Mouse (Mus musculus): ENCODE data around the gene Tpst2. TPM values are rescaled to one million over a fixed set of nuclear protein-coding genes. Genes with fewer than 3 reads are reported as not detected.

Gene Tpst2
- polyA plus RNA-seq, 1 experiment from 2014 or later: 29.0 TPM

GRCm38 (mm10) chr5:112283543-112284202, 7.2 kb downstream of the Tpst2 start:
- Histone ChIP-seq H3K4me1 (replicated peaks; ENCODE audit: control insufficient read depth, insufficient read depth, low read length) (no peaks in the 10 kb centered on the region), H3K27ac (no peak overlapping the region), H3K9me3 (ENCODE audit: control insufficient read depth, low read length) (no peaks in the 10 kb centered on the region), H3K36me3 (replicated peaks; ENCODE audit: control insufficient read depth, insufficient read depth) (no peaks in the 10 kb centered on the region), H3K27me3 (ENCODE audit: control insufficient read depth, insufficient read depth, low read length) (no peaks in the 10 kb centered on the region), H3K4me2 (replicated peaks) (no peak overlapping the region), H3K9ac (no peak overlapping the region), H3K4me3 (replicated peaks; ENCODE audit: low read length) (no peak overlapping the region)
- 76% methylated on average over 10 of the region's 10 CpGs for WGBS
- ATAC-seq (ENCODE audit: low FRiP score): no peak
- no peak for DNase-seq (ENCODE audit: low spot score)

- no peak overlapping the region for H3K27ac ChIP-seq
- H3K4me1 ChIP-seq (replicated peaks; ENCODE audit: control insufficient read depth, insufficient read depth, low read length): no peaks in the 10 kb centered on the region
- no peak for ATAC-seq (ENCODE audit: low FRiP score)
- no peaks in the 10 kb centered on the region for H3K9me3 ChIP-seq (ENCODE audit: control insufficient read depth, low read length)
- WGBS: 69% methylated on average over 7 of the region's 7 CpGs
- H3K4me3 ChIP-seq (replicated peaks; ENCODE audit: low read length): no peak overlapping the region
- H3K36me3 ChIP-seq (replicated peaks; ENCODE audit: control insufficient read depth, insufficient read depth): no peaks in the 10 kb centered on the region
- H3K27me3 ChIP-seq (ENCODE audit: control insufficient read depth, insufficient read depth, low read length): no peaks in the 10 kb centered on the region
- no peak overlapping the region for H3K9ac ChIP-seq
- no peak for DNase-seq (ENCODE audit: low spot score)
- no peak overlapping the region for H3K4me2 ChIP-seq (replicated peaks)
These were observed 7.7 kb downstream of the Tpst2 start for GRCm38 (mm10) chr5:112284203-112284582.

GRCm38 (mm10) chr5:112285548-112286085, 9.1 kb downstream of the Tpst2 start:
- no peak for DNase-seq (ENCODE audit: low spot score)
- no peaks in the 10 kb centered on the region for H3K4me1 ChIP-seq (replicated peaks; ENCODE audit: control insufficient read depth, insufficient read depth, low read length)
- H3K27me3 ChIP-seq (ENCODE audit: control insufficient read depth, insufficient read depth, low read length): no peaks in the 10 kb centered on the region
- H3K9me3 ChIP-seq (ENCODE audit: control insufficient read depth, low read length): no peaks in the 10 kb centered on the region
- no peak overlapping the region for H3K4me2 ChIP-seq (replicated peaks)
- 88% methylated on average over 7 of the region's 7 CpGs for WGBS
- no peaks in the 10 kb centered on the region for H3K36me3 ChIP-seq (replicated peaks; ENCODE audit: control insufficient read depth, insufficient read depth)
- no peak for ATAC-seq (ENCODE audit: low FRiP score)
- H3K27ac ChIP-seq: no peak overlapping the region
- no peak overlapping the region for H3K9ac ChIP-seq
- H3K4me3 ChIP-seq (replicated peaks; ENCODE audit: low read length): no peak overlapping the region

GRCm38 (mm10) chr5:112286608-112286983, 10.1 kb downstream of the Tpst2 start:
- H3K27me3 ChIP-seq (ENCODE audit: control insufficient read depth, insufficient read depth, low read length): no peaks in the 10 kb centered on the region
- ATAC-seq (ENCODE audit: low FRiP score) (no peak), DNase-seq (ENCODE audit: low spot score) (no peak)
- no peak overlapping the region for H3K27ac ChIP-seq
- no peaks in the 10 kb centered on the region for H3K9me3 ChIP-seq (ENCODE audit: control insufficient read depth, low read length)
- H3K9ac ChIP-seq: no peak overlapping the region
- no peaks in the 10 kb centered on the region for H3K4me1 ChIP-seq (replicated peaks; ENCODE audit: control insufficient read depth, insufficient read depth, low read length)
- WGBS: 87% methylated on average over 2 of the region's 2 CpGs
- no peak overlapping the region for H3K4me2 ChIP-seq (replicated peaks)
- no peaks in the 10 kb centered on the region for H3K36me3 ChIP-seq (replicated peaks; ENCODE audit: control insufficient read depth, insufficient read depth)
- no peak overlapping the region for H3K4me3 ChIP-seq (replicated peaks; ENCODE audit: low read length)

GRCm38 (mm10) chr5:112286984-112287641, 10.6 kb downstream of the Tpst2 start:
- Histone ChIP-seq H3K9ac (no peak overlapping the region), H3K4me3 (replicated peaks; ENCODE audit: low read length) (no peak overlapping the region), H3K9me3 (ENCODE audit: control insufficient read depth, low read length) (no peaks in the 10 kb centered on the region), H3K4me2 (replicated peaks) (no peak overlapping the region), H3K4me1 (replicated peaks; ENCODE audit: control insufficient read depth, insufficient read depth, low read length) (no peaks in the 10 kb centered on the region), H3K27ac (no peak overlapping the region), H3K36me3 (replicated peaks; ENCODE audit: control insufficient read depth, insufficient read depth) (no peaks in the 10 kb centered on the region), H3K27me3 (ENCODE audit: control insufficient read depth, insufficient read depth, low read length) (no peaks in the 10 kb centered on the region)
- DNase-seq (ENCODE audit: low spot score) (no peak), ATAC-seq (ENCODE audit: low FRiP score) (no peak)
- whole genome bisulfite sequencing: 82% methylated on average over 11 of the region's 11 CpGs

GRCm38 (mm10) chr5:112287652-112288051, 11.2 kb downstream of the Tpst2 start:
- H3K9me3 ChIP-seq (ENCODE audit: control insufficient read depth, low read length): no peaks in the 10 kb centered on the region
- 93% methylated on average over 2 of the region's 2 CpGs for WGBS
- no peak overlapping the region for H3K4me2 ChIP-seq (replicated peaks)
- no peak overlapping the region for H3K27ac ChIP-seq
- ATAC-seq (ENCODE audit: low FRiP score) (no peak), DNase-seq (ENCODE audit: low spot score) (no peak)
- no peak overlapping the region for H3K4me3 ChIP-seq (replicated peaks; ENCODE audit: low read length)
- no peaks in the 10 kb centered on the region for H3K27me3 ChIP-seq (ENCODE audit: control insufficient read depth, insufficient read depth, low read length)
- H3K4me1 ChIP-seq (replicated peaks; ENCODE audit: control insufficient read depth, insufficient read depth, low read length): no peaks in the 10 kb centered on the region
- no peak overlapping the region for H3K9ac ChIP-seq
- H3K36me3 ChIP-seq (replicated peaks; ENCODE audit: control insufficient read depth, insufficient read depth): no peaks in the 10 kb centered on the region

- no peak overlapping the region for H3K4me2 ChIP-seq (replicated peaks)
- no peak overlapping the region for H3K4me3 ChIP-seq (replicated peaks; ENCODE audit: low read length)
- no peak overlapping the region for H3K9ac ChIP-seq
- 86% methylated on average over 7 of the region's 9 CpGs for WGBS
- no peak overlapping the region for H3K27ac ChIP-seq
- H3K36me3 ChIP-seq (replicated peaks; ENCODE audit: control insufficient read depth, insufficient read depth): no peaks in the 10 kb centered on the region
- no peaks in the 10 kb centered on the region for H3K27me3 ChIP-seq (ENCODE audit: control insufficient read depth, insufficient read depth, low read length)
- no peaks in the 10 kb centered on the region for H3K4me1 ChIP-seq (replicated peaks; ENCODE audit: control insufficient read depth, insufficient read depth, low read length)
- ATAC-seq (ENCODE audit: low FRiP score): no peak
- DNase-seq (ENCODE audit: low spot score): no peak
- H3K9me3 ChIP-seq (ENCODE audit: control insufficient read depth, low read length): no peaks in the 10 kb centered on the region
These were observed 12.0 kb downstream of the Tpst2 start for GRCm38 (mm10) chr5:112288193-112289141.

GRCm38 (mm10) chr5:112289236-112289635, 12.7 kb downstream of the Tpst2 start:
- no peaks in the 10 kb centered on the region for H3K9me3 ChIP-seq (ENCODE audit: control insufficient read depth, low read length)
- H3K27ac ChIP-seq: no peak overlapping the region
- DNase-seq (ENCODE audit: low spot score) (no peak), ATAC-seq (ENCODE audit: low FRiP score) (no peak)
- H3K4me3 ChIP-seq (replicated peaks; ENCODE audit: low read length): no peak overlapping the region
- H3K9ac ChIP-seq: no peak overlapping the region
- H3K27me3 ChIP-seq (ENCODE audit: control insufficient read depth, insufficient read depth, low read length): no peaks in the 10 kb centered on the region
- WGBS: 77% methylated on average over 6 of the region's 8 CpGs
- no peaks in the 10 kb centered on the region for H3K4me1 ChIP-seq (replicated peaks; ENCODE audit: control insufficient read depth, insufficient read depth, low read length)
- H3K36me3 ChIP-seq (replicated peaks; ENCODE audit: control insufficient read depth, insufficient read depth): no peaks in the 10 kb centered on the region
- no peak overlapping the region for H3K4me2 ChIP-seq (replicated peaks)

Data from hindbrain, embryonic 14.5 days (tissue).